Mouse (Mus musculus): ENCODE measurements at regions not wholly inside any gene's neighbourhood (a gene's known extent, or its start where the extent isn't known, plus 50 kb on each side); places are given as distances from the start of the nearest gene placed in this dataset.

- peak; percentile 4 for DNase-seq
These were observed 58.7 kb upstream of the Pmepa1 start for GRCm38 (mm10) chr2:173334856-173335595.

DNA sequence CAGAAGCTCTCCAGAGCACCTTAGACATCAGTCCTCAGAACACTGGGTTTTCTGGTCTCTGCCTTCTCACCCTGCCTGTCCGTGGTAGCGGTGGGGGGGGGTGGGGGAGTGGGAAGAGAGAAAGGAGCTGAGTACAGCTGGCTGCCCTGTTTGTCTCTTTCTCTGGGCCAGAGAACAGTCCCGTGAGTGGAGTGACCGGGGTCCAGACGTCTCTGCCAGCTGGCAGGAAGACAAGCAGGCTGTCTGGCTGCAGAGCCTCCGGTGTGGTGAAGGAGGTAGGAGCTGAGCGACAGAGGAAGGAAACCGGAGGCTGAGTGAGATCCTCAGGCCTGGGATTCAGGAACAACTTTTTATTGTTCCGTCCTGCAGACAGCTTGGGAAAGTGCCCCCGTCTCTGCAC lies 59.5 kb upstream of the Pmepa1 start:
- DNase-seq = peak; percentile 77

DNA sequence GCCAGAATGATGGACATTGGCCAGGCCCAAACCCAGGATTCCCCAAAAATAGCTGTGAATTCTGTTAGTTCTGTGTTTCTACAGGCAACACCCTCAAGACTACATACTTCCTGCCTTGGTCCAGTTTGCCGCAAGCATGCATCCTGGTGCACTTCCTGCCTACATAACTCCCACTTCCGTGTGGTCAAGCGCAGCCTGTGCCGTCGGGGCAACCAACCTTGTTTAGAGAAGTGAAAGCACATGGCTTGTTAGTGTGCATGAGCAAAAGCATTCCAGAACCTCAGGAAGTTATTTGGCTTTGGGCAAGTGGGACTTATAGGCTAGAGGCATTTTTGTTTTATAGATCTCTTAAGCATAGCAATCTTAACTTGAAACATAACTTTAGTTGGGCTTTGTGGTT lies 61.3 kb upstream of the Pmepa1 start:
- DNase-seq = peak; percentile 11

GRCm38 (mm10) chr2:173338671-173339070 lies 62.3 kb upstream of the Pmepa1 start:
- peak; percentile 52 for DNase-seq

- DNase-seq = no peak
These were observed 62.9 kb upstream of the Pmepa1 start for GRCm38 (mm10) chr2:173339211-173339610.

DNA sequence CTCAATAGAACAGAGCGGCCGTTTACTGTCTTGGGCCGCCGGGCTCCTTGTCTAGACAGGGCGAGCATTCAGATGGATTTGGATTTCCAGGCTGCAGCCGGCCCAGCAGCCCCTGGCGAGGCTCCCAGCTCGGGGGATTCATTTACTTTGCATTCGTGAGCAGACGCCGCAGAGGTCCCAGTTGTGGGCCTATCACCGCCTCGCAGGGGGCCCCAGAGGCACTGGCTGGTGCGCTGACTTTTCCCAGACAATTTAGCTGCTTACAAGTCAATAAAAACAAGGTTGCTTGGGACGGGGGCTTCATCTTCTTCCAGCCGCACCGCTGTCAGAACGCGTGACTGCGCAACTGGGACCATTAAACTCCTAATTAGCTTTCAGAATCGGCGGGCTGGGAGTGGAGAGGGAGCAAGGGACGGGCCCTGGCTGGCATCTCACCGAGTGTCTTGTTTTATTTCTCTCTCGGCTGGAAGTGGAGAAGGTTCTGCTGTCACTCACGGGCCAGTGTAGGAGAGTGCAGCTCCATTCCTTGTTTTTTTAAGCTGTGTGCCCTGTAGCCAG lies 63.8 kb upstream of the Pmepa1 start:
- DNase-seq = no peak

DNA sequence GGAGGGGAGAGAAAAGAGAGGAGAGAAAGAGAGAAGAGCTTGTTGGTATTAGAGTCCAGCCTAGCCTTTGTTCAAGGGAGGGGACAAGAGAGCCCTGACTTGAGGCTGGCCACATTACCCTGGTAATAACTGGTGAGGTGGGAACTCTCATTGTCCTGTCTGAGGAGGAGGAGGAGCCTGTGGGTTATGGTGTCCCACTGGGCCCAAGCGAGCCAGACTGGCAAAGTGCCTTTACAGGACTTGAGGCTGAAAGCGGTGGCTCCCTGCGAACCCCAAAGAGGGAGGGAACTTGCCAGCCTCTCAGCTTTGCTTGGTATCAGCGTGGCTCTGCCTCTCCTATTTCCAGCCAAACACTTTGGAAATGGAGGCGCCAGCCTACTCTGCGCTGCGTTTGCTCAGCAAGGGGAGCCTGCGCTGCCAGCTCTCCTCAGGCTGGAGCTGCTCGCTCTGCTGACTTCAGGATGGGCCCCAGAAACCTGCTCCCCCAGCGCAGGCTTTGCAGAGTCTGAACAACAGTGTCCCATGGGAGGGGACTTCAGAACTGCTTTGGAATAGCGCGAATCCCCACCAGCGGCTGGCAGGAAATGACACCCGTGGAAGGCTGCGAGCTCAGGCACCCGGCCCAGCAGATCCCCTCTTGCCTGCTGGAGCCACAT lies 66.4 kb upstream of the Pmepa1 start:
- DNase-seq = no peak

GRCm38 (mm10) chr2:173343665-173344064 lies 67.3 kb upstream of the Pmepa1 start:
- no peak for DNase-seq

DNA sequence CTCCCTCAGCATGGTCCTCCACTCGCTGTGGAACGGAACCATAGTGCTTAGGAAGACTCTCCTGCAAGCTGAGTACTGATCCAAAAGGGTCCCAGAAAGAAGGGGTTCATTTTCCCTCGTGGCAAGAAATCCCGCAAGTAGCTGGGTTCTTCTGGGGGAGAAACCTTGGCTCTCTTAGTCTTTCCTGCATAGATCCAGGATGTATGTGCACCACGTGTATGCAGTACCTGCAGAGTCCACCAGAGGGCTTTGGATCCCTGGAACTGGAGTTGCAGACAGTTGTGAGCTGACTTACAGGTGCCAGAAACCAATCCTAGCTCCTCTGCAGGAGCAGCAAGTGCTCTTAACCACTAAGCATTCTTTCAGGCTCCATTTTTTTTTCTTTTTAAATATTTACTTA lies 67.9 kb upstream of the Pmepa1 start:
- no peak for DNase-seq

GRCm38 (mm10) chr2:173347341-173347740 lies 71.0 kb upstream of the Pmepa1 start:
- no peak for DNase-seq

DNA sequence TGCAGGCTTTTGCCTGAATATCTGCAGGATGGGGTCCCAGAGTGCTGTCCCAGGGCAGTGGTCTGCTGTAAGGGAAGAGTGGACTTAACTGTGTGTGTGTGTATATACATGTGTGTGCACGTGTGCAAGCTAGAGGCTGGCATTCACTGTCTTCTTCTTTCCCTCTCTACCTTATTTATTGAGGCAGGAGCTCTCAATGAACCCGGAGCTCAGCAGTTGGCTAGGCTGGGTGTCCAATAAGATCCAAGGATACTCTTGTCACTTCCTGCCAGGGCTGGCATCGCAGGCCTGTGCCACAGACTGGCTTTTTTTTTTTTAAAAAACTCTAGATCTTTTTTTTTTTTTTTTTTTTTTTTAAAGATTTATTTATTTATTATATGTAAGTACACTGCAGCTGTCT lies 72.4 kb upstream of the Pmepa1 start:
- no peak for DNase-seq

- DNase-seq = no peak
These were observed 73.2 kb upstream of the Pmepa1 start for GRCm38 (mm10) chr2:173349510-173349909.

DNA sequence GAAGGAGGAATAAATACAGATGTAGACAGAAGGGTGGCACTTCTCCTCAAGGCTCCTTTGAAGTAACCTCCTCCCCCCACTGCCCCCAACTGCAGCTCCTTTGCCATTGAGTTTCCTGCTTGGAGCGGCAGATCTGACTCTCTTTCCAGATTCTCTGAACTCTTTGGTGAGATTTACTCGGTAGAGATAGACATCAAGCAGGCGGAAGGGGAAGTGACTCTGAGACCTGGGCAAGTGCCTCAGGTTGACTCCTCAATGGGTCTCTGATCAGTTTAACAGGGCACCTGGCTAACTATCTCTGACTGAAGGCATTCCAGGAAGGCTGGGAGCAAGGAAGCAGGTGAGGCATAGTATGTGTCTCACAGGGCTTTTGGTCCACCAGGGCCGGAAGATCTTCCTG lies 73.6 kb upstream of the Pmepa1 start:
- DNase-seq = no peak

DNA sequence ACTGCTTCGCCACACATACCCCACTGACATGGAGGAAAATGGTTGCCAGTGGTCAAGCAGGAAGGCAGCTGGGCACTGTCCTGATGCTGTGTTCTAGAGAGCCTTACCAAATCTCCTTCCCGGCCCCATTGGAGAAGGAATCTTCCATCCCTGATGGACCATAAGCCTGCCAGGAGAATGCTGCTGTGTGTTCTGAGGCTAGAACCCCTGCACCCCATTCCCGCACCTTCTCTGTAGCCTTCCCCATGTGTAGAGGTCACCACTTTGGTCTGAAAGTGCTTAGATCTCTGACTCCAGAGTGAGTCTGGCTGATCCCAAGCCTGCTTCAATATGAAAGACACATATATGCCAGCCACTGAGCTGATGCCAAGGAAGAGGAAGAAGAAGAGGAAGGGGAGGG lies 74.1 kb upstream of the Pmepa1 start:
- DNase-seq = no peak

GRCm38 (mm10) chr2:173350831-173351230 lies 74.5 kb upstream of the Pmepa1 start:
- DNase-seq = no peak

DNA sequence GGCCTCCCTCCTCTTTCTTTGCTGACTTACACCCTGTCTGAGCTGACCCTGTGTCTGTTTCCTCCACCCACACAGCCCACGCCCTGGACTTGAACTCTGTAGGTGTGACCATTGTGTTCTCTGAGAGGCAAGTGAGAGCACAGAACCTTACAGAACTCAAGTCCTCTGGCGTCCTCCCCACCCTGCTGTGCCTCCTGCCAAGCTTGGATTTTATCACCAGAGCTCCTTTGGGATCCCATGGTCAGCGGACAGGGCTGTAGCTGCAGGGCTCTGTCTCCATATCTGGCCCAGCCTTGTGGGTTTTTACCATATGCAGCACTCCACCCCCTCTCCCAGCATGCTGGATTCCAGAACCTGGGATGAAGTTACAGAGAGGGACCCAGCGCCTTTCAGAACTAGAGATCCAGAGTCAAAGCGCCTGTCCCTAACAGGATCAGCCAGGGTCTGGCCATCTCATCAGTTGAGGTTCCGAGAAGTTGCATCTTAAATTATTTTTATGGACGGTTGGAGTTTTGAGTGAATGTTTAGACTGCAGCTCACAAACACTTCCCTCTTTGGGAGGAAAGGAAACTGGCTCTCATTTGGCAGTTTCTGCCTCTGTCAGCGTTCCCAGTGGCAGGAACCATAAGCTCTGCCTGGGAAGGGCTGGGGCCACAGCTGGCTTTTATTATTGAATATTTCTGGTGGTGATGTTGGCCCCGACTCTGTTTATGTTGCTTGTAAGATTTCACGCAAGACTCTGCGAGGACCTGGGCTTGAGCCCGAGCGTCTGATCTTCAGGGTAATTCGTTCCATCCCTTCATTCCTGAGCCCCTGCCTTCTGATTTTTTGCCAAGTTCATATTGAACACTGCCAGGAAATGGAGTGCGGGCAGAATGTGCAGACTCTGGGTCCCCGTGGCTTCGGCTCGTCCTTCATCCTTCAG lies 75.8 kb upstream of the Pmepa1 start:
- DNase-seq = peak; percentile 49

DNA sequence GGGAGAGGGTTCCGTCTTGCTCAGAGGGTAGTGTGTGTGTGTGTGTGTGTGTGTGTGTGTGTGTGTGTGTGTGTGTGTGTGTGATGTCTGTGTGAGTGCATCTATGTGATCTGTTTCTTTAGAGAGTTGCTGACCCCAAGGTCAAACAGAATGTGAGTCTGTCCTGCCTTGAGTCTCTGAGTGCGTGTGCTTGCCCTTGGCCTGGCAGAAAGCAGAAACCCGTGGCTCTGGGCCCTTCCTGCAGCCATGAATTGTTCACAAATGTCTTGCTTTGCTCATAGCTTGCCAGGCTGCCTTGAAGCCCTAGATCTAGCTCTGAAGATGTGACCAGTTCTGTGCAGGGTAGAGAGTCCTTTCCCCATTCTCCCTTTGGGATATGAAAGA lies 76.4 kb upstream of the Pmepa1 start:
- DNase-seq = peak; percentile 38

- no peak for DNase-seq
These were observed 77.3 kb upstream of the Pmepa1 start for GRCm38 (mm10) chr2:173353435-173354241.

- DNase-seq = no peak
These were observed 80.5 kb upstream of the Pmepa1 start for GRCm38 (mm10) chr2:173356786-173357185.

- no peak for DNase-seq
These were observed 89.3 kb upstream of the Pmepa1 start for GRCm38 (mm10) chr2:173365441-173366166.

GRCm38 (mm10) chr2:173366734-173367133 lies 90.4 kb upstream of the Pmepa1 start:
- no peak for DNase-seq

Measured in adrenal gland, adult 2 months (tissue).